Mouse (Mus musculus) forebrain, embryonic 14.5 days (tissue): ENCODE data around the gene Nfkb1. TPM values are rescaled to one million over a fixed set of nuclear protein-coding genes. Genes with fewer than 3 reads are reported as not detected.

Experiments used
- ATAC-seq: fragments of 200-750 bp; cut with Nextera tagmentation; 2 replicates; pipeline ENCODE4 v1.8.0; 2017; ENCODE audit warnings: mild to moderate bottlenecking, moderate library complexity
- DNase-seq: peaks from one replicate; pipeline ENCODE4 v3.0.0-alpha.2; 2015; ENCODE audit warnings: low spot score
- H3K27ac ChIP-seq: fragments of 300-500 bp; sonication (generic); 2 replicates; pipeline ENCODE4 v1.5.1; 2014; ENCODE audit warnings: low read depth, mild to moderate bottlenecking, control low read depth, low read length, moderate library complexity
- H3K27me3 ChIP-seq: fragments of 300-500 bp; sonication (generic); replicated peaks from 2 replicates; pipeline ENCODE4 v1.6.1; 2014; ENCODE audit warnings: low read length, control low read depth, mixed read lengths; ENCODE audit not compliant: control insufficient read depth, insufficient read depth
- H3K36me3 ChIP-seq: fragments of 300-500 bp; sonication (generic); 2 replicates; pipeline ENCODE4 v1.6.1; 2014; ENCODE audit warnings: low read length, control low read depth; ENCODE audit not compliant: control insufficient read depth, insufficient read depth
- H3K4me1 ChIP-seq: fragments of 300-500 bp; sonication (generic); 2 replicates; pipeline ENCODE4 v1.6.1; 2014; ENCODE audit warnings: antibody characterized with exemption, low read length, control low read depth; ENCODE audit not compliant: control insufficient read depth, insufficient read depth
- H3K4me2 ChIP-seq: fragments of 300-500 bp; sonication (generic); 2 replicates; pipeline ENCODE4 v1.6.1; 2014; ENCODE audit warnings: mild to moderate bottlenecking, control low read depth, low read length
- H3K4me3 ChIP-seq: fragments of 300-500 bp; sonication (generic); 2 replicates; pipeline ENCODE4 v1.5.1; 2014; ENCODE audit warnings: low read depth, low read length, control low read depth
- H3K9ac ChIP-seq: fragments of 300-500 bp; sonication (generic); 2 replicates; pipeline ENCODE4 v1.6.1; 2014; ENCODE audit warnings: mild to moderate bottlenecking, low read length, control low read depth, moderate library complexity
- H3K9me3 ChIP-seq: fragments of 300-500 bp; sonication (generic); replicated peaks from 2 replicates; pipeline ENCODE4 v1.6.1; 2016; ENCODE audit warnings: low read length, control low read depth, mixed read lengths; ENCODE audit not compliant: control insufficient read depth
- WGBS: fragments of 180-500 bp; shearing (Covaris S2); extraction: QIAGEN DNeasy Blood & Tissue Kit; methylation state at CpG from one replicate; pipeline ENCODE4 v1.1.7; 2014; 5-methylcytosine and 5-hydroxymethylcytosine counted together
- polyA plus RNA-seq: library from polyadenylated mRNA; unstranded; fragments of >200 nt; fragmentation: Nextera tagmentation; extraction: Ambion mirVana; gene quantifications from 2 replicates; pipeline ENCODE4 v1.2.1, GENCODE M21; 2014

Gene Nfkb1
- polyA plus RNA-seq, 1 experiment from 2014 or later: 7.2 TPM

GRCm38 (mm10) chr3:135565306-135565705 lies 126.0 kb downstream of the Nfkb1 start:
- Histone ChIP-seq H3K27me3 (no peaks in the 10 kb centered on the region), H3K4me3 (no peak overlapping the region), H3K4me2 (no peak overlapping the region), H3K9me3 (no peaks in the 10 kb centered on the region), H3K27ac (no peak overlapping the region), H3K36me3 (no peaks in the 10 kb centered on the region), H3K4me1 (no peaks in the 10 kb centered on the region), H3K9ac (no peak overlapping the region)
- DNase-seq (no peak), ATAC-seq (no peak)
- WGBS: 96% methylated on average over 4 of the region's 4 CpGs

- Histone ChIP-seq H3K4me3 (no peak overlapping the region), H3K4me1 (no peaks in the 10 kb centered on the region), H3K9me3 (no peaks in the 10 kb centered on the region), H3K9ac (no peak overlapping the region), H3K27me3 (no peaks in the 10 kb centered on the region), H3K36me3 (no peaks in the 10 kb centered on the region), H3K4me2 (no peak overlapping the region), H3K27ac (no peak overlapping the region)
- ATAC-seq (no peak), DNase-seq (no peak)
- WGBS: 95% methylated on average over 9 of the region's 9 CpGs
Observed at GRCm38 (mm10) chr3:135564706-135565105, 126.6 kb downstream of the Nfkb1 start.

- no peak overlapping the region for H3K27ac ChIP-seq
- no peak overlapping the region for H3K9ac ChIP-seq
- WGBS: 92% methylated on average over 17 of the region's 17 CpGs
- no peak overlapping the region for H3K4me3 ChIP-seq
- no peak overlapping the region for H3K4me2 ChIP-seq
- H3K36me3 ChIP-seq: no peaks in the 10 kb centered on the region
- no peaks in the 10 kb centered on the region for H3K27me3 ChIP-seq
- ATAC-seq: no peak
- H3K4me1 ChIP-seq: no peaks in the 10 kb centered on the region
- no peaks in the 10 kb centered on the region for H3K9me3 ChIP-seq
- DNase-seq: no peak
Observed at GRCm38 (mm10) chr3:135563163-135563689, 128.1 kb downstream of the Nfkb1 start.

GRCm38 (mm10) chr3:135562036-135562435 lies 129.3 kb downstream of the Nfkb1 start:
- Histone ChIP-seq H3K9me3 (no peaks in the 10 kb centered on the region), H3K4me1 (no peaks in the 10 kb centered on the region), H3K36me3 (no peaks in the 10 kb centered on the region), H3K27ac (no peak overlapping the region), H3K9ac (no peak overlapping the region), H3K4me2 (no peak overlapping the region), H3K4me3 (no peak overlapping the region), H3K27me3 (no peaks in the 10 kb centered on the region)
- WGBS: 85% methylated on average over 7 of the region's 7 CpGs
- ATAC-seq: no peak
- no peak for DNase-seq

GRCm38 (mm10) chr3:135556851-135557662 lies 134.3 kb downstream of the Nfkb1 start:
- Histone ChIP-seq H3K4me3 (no peak overlapping the region), H3K27me3 (no peaks in the 10 kb centered on the region), H3K27ac (no peak overlapping the region), H3K4me1 (no peaks in the 10 kb centered on the region), H3K36me3 (no peaks in the 10 kb centered on the region), H3K4me2 (no peak overlapping the region), H3K9ac (no peak overlapping the region), H3K9me3 (no peaks in the 10 kb centered on the region)
- WGBS: 76% methylated on average over 12 of the region's 12 CpGs
- peak; percentile 74; the same call in 1 of the 2 replicates for ATAC-seq
- DNase-seq: peak; percentile 76

DNA sequence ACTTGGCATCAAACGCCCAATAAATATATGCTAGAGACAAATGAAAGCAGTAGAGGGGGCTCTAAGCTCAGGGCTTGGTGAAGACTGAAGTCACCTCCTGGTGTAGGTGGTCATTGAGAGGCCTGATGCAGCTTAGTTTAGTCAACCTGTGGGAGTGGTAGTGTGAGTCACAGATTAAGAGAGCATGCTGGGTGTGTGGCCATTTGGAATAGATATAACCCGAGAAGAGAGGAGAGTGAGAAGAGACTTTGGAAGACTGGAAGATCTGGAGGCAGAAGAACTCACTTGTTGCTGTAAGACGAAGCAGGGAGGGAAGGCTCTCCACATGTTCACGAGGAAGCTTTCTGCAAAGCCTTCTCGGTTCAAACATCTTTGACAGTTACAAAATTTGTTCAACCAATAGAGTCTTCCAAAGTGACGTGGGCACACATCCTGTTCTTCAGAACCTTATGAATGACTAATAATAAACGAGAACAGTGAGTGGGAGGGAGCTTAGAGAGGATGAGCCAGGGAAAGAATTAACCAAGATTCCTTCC lies 135.2 kb downstream of the Nfkb1 start:
- Histone ChIP-seq H3K36me3 (no peaks in the 10 kb centered on the region), H3K27ac (no peak overlapping the region), H3K4me2 (no peak overlapping the region), H3K4me1 (no peaks in the 10 kb centered on the region), H3K9ac (no peak overlapping the region), H3K27me3 (no peaks in the 10 kb centered on the region), H3K4me3 (no peak overlapping the region), H3K9me3 (no peaks in the 10 kb centered on the region)
- DNase-seq (no peak), ATAC-seq (no peak)
- 83% methylated on average over 7 of the region's 7 CpGs for WGBS

GRCm38 (mm10) chr3:135555192-135555591 lies 136.2 kb downstream of the Nfkb1 start:
- WGBS: 48% methylated on average over 6 of the region's 6 CpGs
- no peaks in the 10 kb centered on the region for H3K4me1 ChIP-seq
- no peak for DNase-seq
- no peak for ATAC-seq
- no peaks in the 10 kb centered on the region for H3K9me3 ChIP-seq
- no peak overlapping the region for H3K27ac ChIP-seq
- H3K36me3 ChIP-seq: no peaks in the 10 kb centered on the region
- H3K9ac ChIP-seq: no peak overlapping the region
- no peak overlapping the region for H3K4me2 ChIP-seq
- H3K4me3 ChIP-seq: no peak overlapping the region
- H3K27me3 ChIP-seq: no peaks in the 10 kb centered on the region

- Histone ChIP-seq H3K4me1 (no peaks in the 10 kb centered on the region), H3K4me2 (no peak overlapping the region), H3K36me3 (no peaks in the 10 kb centered on the region), H3K27ac (no peak overlapping the region), H3K27me3 (no peaks in the 10 kb centered on the region), H3K4me3 (no peak overlapping the region), H3K9ac (no peak overlapping the region), H3K9me3 (no peaks in the 10 kb centered on the region)
- ATAC-seq: no peak
- 76% methylated on average over 5 of the region's 5 CpGs for WGBS
- DNase-seq: no peak
Observed at GRCm38 (mm10) chr3:135552874-135553273, 138.5 kb downstream of the Nfkb1 start.

DNA sequence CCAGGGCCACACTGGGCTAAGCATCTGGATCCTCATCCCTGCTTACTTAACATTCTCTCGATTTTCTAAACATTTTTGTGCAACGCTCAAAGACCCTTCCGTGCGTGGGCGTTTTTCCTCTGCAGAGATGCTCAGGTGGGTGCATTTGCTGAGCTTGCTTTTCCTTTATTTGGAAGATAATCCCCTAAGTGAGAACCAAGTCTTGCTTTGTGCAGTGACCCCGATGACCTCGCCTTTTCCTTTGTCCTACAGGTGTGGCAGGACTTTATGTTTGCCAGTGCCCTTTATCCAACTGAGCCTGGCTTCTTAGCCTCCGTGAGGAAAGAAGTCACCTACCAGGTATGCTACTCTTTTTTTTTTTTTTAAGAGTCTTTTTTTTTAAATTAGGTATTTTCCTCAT lies 144.0 kb downstream of the Nfkb1 start:
- Histone ChIP-seq H3K4me3 (no peak overlapping the region), H3K4me2 (no peak overlapping the region), H3K9ac (no peak overlapping the region), H3K36me3 (no peaks in the 10 kb centered on the region), H3K9me3 (no peaks in the 10 kb centered on the region), H3K27me3 (no peaks in the 10 kb centered on the region), H3K27ac (no peak overlapping the region), H3K4me1 (no peaks in the 10 kb centered on the region)
- ATAC-seq: no peak
- WGBS: 39% methylated on average over 8 of the region's 8 CpGs
- no peak for DNase-seq
